Mouse (Mus musculus): ENCODE measurements around the gene Pmp22.

DNA sequence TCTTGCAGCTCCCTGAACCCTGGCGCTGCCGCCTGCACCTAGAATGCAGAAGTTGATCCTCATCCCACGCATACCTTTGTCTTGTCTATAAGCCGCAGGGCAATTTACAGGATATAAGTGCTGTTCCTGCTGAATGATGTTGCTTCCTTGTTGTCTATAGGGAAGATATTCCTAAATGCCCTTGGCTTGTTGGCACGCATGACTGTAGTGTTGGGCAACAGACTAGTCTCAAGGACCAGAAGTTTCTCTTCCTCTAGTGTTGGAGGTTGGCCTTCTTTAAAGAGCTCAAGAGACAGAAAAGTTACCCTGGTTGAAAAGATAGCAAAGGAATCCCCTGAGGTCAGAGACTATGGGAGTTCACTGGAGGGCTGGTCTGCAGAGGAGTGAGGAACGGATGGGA, 37.8 kb upstream of the Pmp22 start:
- no peak for TF ChIP-seq CTCF (conservative IDR thresholded peaks at IDR 0.05; ENCODE audit: insufficient read depth, insufficient read length, low read depth, low read length)
- TF ChIP-seq POLR2A (IDR thresholded peaks at IDR 0.05; ENCODE audit: low read depth, low read length) = no peak

Data from kidney, adult 2 months (tissue).